In genomic region chr2:152694708-152695107, GRCm38 (mm10) we compare ENCODE assay signal across 13 mouse cellular contexts. TPM values are rescaled to one million over a fixed set of nuclear protein-coding genes. Genes with fewer than 3 reads are reported as not detected.
DNase-seq lines count a peak whose midpoint lies in the region; ATAC-seq and TF ChIP-seq lines count a peak whose summit lies in the region.
"Had no signal": no experiment of that assay in that cellular context is flagged by ENCODE, and none has a peak within 500 bp of the region (broad histone marks: within the 10 kb centered on the region; RNA-seq: fewer than 3 reads in every experiment).

No protein-coding gene starts in this region.

- no peak overlapping the region for H3K4me2 ChIP-seq in heart, postnatal 0 days (ENCODE audit: low read depth, low read length)
- H3K4me2 ChIP-seq in midbrain, postnatal 0 days (ENCODE audit: low read depth, low read length, poor library complexity, severe bottlenecking) = no peak overlapping the region
- H3K4me2 ChIP-seq: limb, embryonic 13.5 days had no signal

- no peak overlapping the region for H3K27ac ChIP-seq in kidney, adult 2 months (ENCODE audit: insufficient read depth, low read depth, low read length)
- peak overlapping the region; percentile 32 for H3K27ac ChIP-seq in heart, postnatal 0 days (ENCODE audit: low read depth)
- no peak overlapping the region for H3K27ac ChIP-seq in midbrain, postnatal 0 days (ENCODE audit: low read depth, low read length)
- H3K27ac ChIP-seq: hindbrain, postnatal 0 days; limb, embryonic 13.5 days had no signal

- H3K9me3 ChIP-seq in heart, postnatal 0 days (replicated peaks; ENCODE audit: control insufficient read depth, low read length) = no peaks in the 10 kb centered on the region
- no peaks in the 10 kb centered on the region for H3K9me3 ChIP-seq in midbrain, postnatal 0 days (ENCODE audit: low read length)
- H3K9me3 ChIP-seq: limb, embryonic 13.5 days; megakaryocyte, embryonic 14.5 days had no signal

- 45% methylated on average over 7 of the region's 7 CpGs for WGBS in kidney, adult 2 months
- whole genome bisulfite sequencing in heart, postnatal 0 days = 40% methylated on average over 7 of the region's 7 CpGs
- WGBS in midbrain, postnatal 0 days = 80% methylated on average over 7 of the region's 7 CpGs

- TF ChIP-seq POLR2A in kidney, adult 2 months (IDR thresholded peaks at IDR 0.05; ENCODE audit: low read depth, low read length) = no peak

- no peaks in the 10 kb centered on the region for H3K27me3 ChIP-seq in kidney, adult 2 months (replicated peaks; ENCODE audit: control insufficient read depth, insufficient read depth, low read length)
- H3K27me3 ChIP-seq in heart, postnatal 0 days (ENCODE audit: control insufficient read depth, insufficient read depth, low read length) = no peaks in the 10 kb centered on the region
- H3K27me3 ChIP-seq in midbrain, postnatal 0 days (ENCODE audit: insufficient read depth, low read length) = no peaks in the 10 kb centered on the region
- H3K27me3 ChIP-seq: limb, embryonic 13.5 days; megakaryocyte, embryonic 14.5 days had no signal

- H3K9ac ChIP-seq in heart, postnatal 0 days (replicated peaks; ENCODE audit: low read depth, low read length) = peak overlapping the region; percentile 28; the same call in 1 of the 2 replicates
- no peak overlapping the region for H3K9ac ChIP-seq in midbrain, postnatal 0 days (replicated peaks; ENCODE audit: low read length, poor library complexity, severe bottlenecking)

- no peaks in the 10 kb centered on the region for H3K36me3 ChIP-seq in kidney, adult 2 months (ENCODE audit: control insufficient read depth, insufficient read depth, low read length)
- H3K36me3 ChIP-seq in heart, postnatal 0 days (replicated peaks; ENCODE audit: control insufficient read depth, insufficient read depth, low read length) = peaks cover 35% of the 10 kb centered on the region
- peaks cover 40% of the 10 kb centered on the region for H3K36me3 ChIP-seq in midbrain, postnatal 0 days (ENCODE audit: insufficient read depth, low read length)

- peak; percentile 37 for DNase-seq in kidney, adult 2 months
- DNase-seq in kidney, adult 11 months = no peak
- DNase-seq in adrenal gland, postnatal 25 days = peak; percentile 70
- no peak for DNase-seq in heart, postnatal 0 days (ENCODE audit: low spot score)
- DNase-seq in lung, postnatal 36 days = peak; percentile 86
- DNase-seq in midbrain, postnatal 0 days (ENCODE audit: low spot score) = no peak
- DNase-seq in cerebellum, adult 8-10 months = no peak
- DNase-seq: gastrocnemius, postnatal 10 days; layer of hippocampus, postnatal 36 days; right cerebral cortex, postnatal 14 days had no signal

- no peak for TF ChIP-seq EP300 in heart, postnatal 0 days (IDR thresholded peaks at IDR 0.05; ENCODE audit: low read depth)

- peaks cover 3% of the 10 kb centered on the region; the same call in 1 of the 2 replicates for H3K4me1 ChIP-seq in kidney, adult 2 months (ENCODE audit: control insufficient read depth, insufficient read depth, low read length)
- H3K4me1 ChIP-seq in heart, postnatal 0 days (ENCODE audit: control insufficient read depth, insufficient read depth) = no peaks in the 10 kb centered on the region
- no peaks in the 10 kb centered on the region for H3K4me1 ChIP-seq in midbrain, postnatal 0 days (ENCODE audit: insufficient read depth, low read length)

- no peak for ATAC-seq in heart, postnatal 0 days (ENCODE audit: insufficient read depth, low read depth)
- no peak for ATAC-seq in midbrain, postnatal 0 days (ENCODE audit: low FRiP score)
- ATAC-seq: hindbrain, postnatal 0 days had no signal

- TF ChIP-seq CTCF in kidney, adult 2 months (conservative IDR thresholded peaks at IDR 0.05; ENCODE audit: insufficient read depth, insufficient read length, low read depth, low read length) = no peak
- no peak for TF ChIP-seq CTCF in heart, postnatal 0 days (IDR thresholded peaks at IDR 0.05; ENCODE audit: low read depth)
- no peak for TF ChIP-seq CTCF in midbrain, postnatal 0 days (IDR thresholded peaks at IDR 0.05)

- H3K4me3 ChIP-seq in kidney, adult 2 months (ENCODE audit: insufficient read depth, low read depth, low read length) = no peak overlapping the region
- H3K4me3 ChIP-seq in heart, postnatal 0 days (ENCODE audit: low read depth, low read length) = no peak overlapping the region
- no peak overlapping the region for H3K4me3 ChIP-seq in midbrain, postnatal 0 days (ENCODE audit: low read depth, low read length)
- H3K4me3 ChIP-seq: limb, embryonic 13.5 days; megakaryocyte, embryonic 14.5 days had no signal

RNA-seq across cellular contexts. Expression of gene Mcts2, which starts 7.9 kb away (rescaled TPM):
- polyA plus RNA-seq in kidney, adult 2 months (2012; rRNA removed) = 8.4 and 10.1 TPM in 2 replicates
- total RNA-seq in adrenal gland, postnatal 25 days (2021) = 34.2 and 37.9 TPM in 2 replicates
- total RNA-seq in heart, postnatal 0 days (2014; rRNA removed; ENCODE audit: low replicate concordance) = 6.5 and 11.7 TPM in 2 replicates
- polyA plus RNA-seq in heart, postnatal 0 days (2015; fragmentation: Nextera tagmentation; extraction: Ambion mirVana) = 30.9 and 31.6 TPM in 2 replicates
- 14.5 and 21.8 TPM in 2 replicates for total RNA-seq in midbrain, postnatal 0 days (2014; rRNA removed)
- polyA plus RNA-seq in midbrain, postnatal 0 days (2015; fragmentation: Nextera tagmentation; extraction: Ambion mirVana) = 28.0 and 28.1 TPM in 2 replicates

RNA-seq across cellular contexts. Expression of gene H13, which starts 25.4 kb away (rescaled TPM):
- 129 and 161 TPM in 2 replicates for polyA plus RNA-seq in kidney, adult 2 months (2012; rRNA removed)
- total RNA-seq in adrenal gland, postnatal 25 days (2021) = 149 and 153 TPM in 2 replicates
- total RNA-seq in heart, postnatal 0 days (2014; rRNA removed; ENCODE audit: low replicate concordance) = 68.6 and 72.9 TPM in 2 replicates
- polyA plus RNA-seq in heart, postnatal 0 days (2015; fragmentation: Nextera tagmentation; extraction: Ambion mirVana) = 53.4 and 55.0 TPM in 2 replicates
- total RNA-seq in midbrain, postnatal 0 days (2014; rRNA removed) = 166 and 173 TPM in 2 replicates
- 175 and 182 TPM in 2 replicates for polyA plus RNA-seq in midbrain, postnatal 0 days (2015; fragmentation: Nextera tagmentation; extraction: Ambion mirVana)

RNA-seq across cellular contexts. Expression of gene Id1, which starts 41.3 kb away (rescaled TPM):
- polyA plus RNA-seq in kidney, adult 2 months (2012; rRNA removed) = 156 and 235 TPM in 2 replicates
- total RNA-seq in adrenal gland, postnatal 25 days (2021) = 73.3 and 81.1 TPM in 2 replicates
- 146 and 188 TPM in 2 replicates for total RNA-seq in heart, postnatal 0 days (2014; rRNA removed; ENCODE audit: low replicate concordance)
- polyA plus RNA-seq in heart, postnatal 0 days (2015; fragmentation: Nextera tagmentation; extraction: Ambion mirVana) = 46.7 and 59.3 TPM in 2 replicates
- total RNA-seq in midbrain, postnatal 0 days (2014; rRNA removed) = 69.6 and 71.7 TPM in 2 replicates
- 52.6 and 58.3 TPM in 2 replicates for polyA plus RNA-seq in midbrain, postnatal 0 days (2015; fragmentation: Nextera tagmentation; extraction: Ambion mirVana)

RNA-seq across cellular contexts. Expression of gene Cox4i2, which starts 59.3 kb away (rescaled TPM):
- polyA plus RNA-seq in kidney, adult 2 months (2012; rRNA removed) = 2.9 and 3.1 TPM in 2 replicates
- total RNA-seq in adrenal gland, postnatal 25 days (2021) = 4.2 and 4.3 TPM in 2 replicates
- total RNA-seq in heart, postnatal 0 days (2014; rRNA removed; ENCODE audit: low replicate concordance) = 13.4 and 29.9 TPM in 2 replicates
- polyA plus RNA-seq in heart, postnatal 0 days (2015; fragmentation: Nextera tagmentation; extraction: Ambion mirVana) = 17.0 and 21.4 TPM in 2 replicates
- 2.0 and 6.8 TPM in 2 replicates for total RNA-seq in midbrain, postnatal 0 days (2014; rRNA removed)
- 3.3 and 4.5 TPM in 2 replicates for polyA plus RNA-seq in midbrain, postnatal 0 days (2015; fragmentation: Nextera tagmentation; extraction: Ambion mirVana)

Comparison
In these comparisons a context has a peak if more than half of its experiments do, and no peak if none do; other contexts are left out.
1. DNase-seq: peak in kidney, adult 2 months (single experiment), adrenal gland, postnatal 25 days (single experiment) and lung, postnatal 36 days (single experiment); none in kidney, adult 11 months (single experiment), heart, postnatal 0 days (single experiment), midbrain, postnatal 0 days (single experiment) and cerebellum, adult 8-10 months (single experiment).